Mouse (Mus musculus) liver, embryonic 13.5 days (tissue): ENCODE measurements around the gene Rpl22l1. TPM values are rescaled to one million over a fixed set of nuclear protein-coding genes. Genes with fewer than 3 reads are reported as not detected.
"Not testable (repeated sequence)": the region's sequence is repeated elsewhere in the genome, so short reads cannot be mapped to it uniquely, and the experiment has no call there.

ENCODE experiments used
- ATAC-seq: fragments of 200-750 bp; cut with Nextera tagmentation; 2 replicates; pipeline ENCODE4 v1.8.0; 2017; ENCODE audit warnings: low read depth, mild to moderate bottlenecking, moderate number of reproducible peaks, moderate library complexity
- DNase-seq: peaks from one replicate; pipeline ENCODE4 v3.0.0; 2022
- H3K27ac ChIP-seq: fragments of 300-500 bp; sonication (generic); 2 replicates; pipeline ENCODE4 v1.5.1; 2015; ENCODE audit warnings: moderate library complexity, mild to moderate bottlenecking, inconsistent platforms
- H3K27me3 ChIP-seq: fragments of 300-500 bp; sonication (generic); 2 replicates; pipeline ENCODE4 v1.6.1; 2015; ENCODE audit warnings: mild to moderate bottlenecking, inconsistent platforms
- H3K36me3 ChIP-seq: fragments of 300-500 bp; sonication (generic); 2 replicates; pipeline ENCODE4 v1.6.1; 2015; ENCODE audit warnings: mild to moderate bottlenecking, inconsistent platforms
- H3K4me1 ChIP-seq: fragments of 300-500 bp; sonication (generic); replicated peaks from 2 replicates; pipeline ENCODE4 v1.6.1; 2015; ENCODE audit warnings: inconsistent platforms
- H3K4me2 ChIP-seq: fragments of 300-500 bp; sonication (generic); 2 replicates; pipeline ENCODE4 v1.6.1; 2015; ENCODE audit warnings: inconsistent platforms, mild to moderate bottlenecking, moderate library complexity
- H3K4me3 ChIP-seq: fragments of 300-500 bp; sonication (generic); replicated peaks from 2 replicates; pipeline ENCODE4 v1.5.1; 2015; ENCODE audit warnings: mild to moderate bottlenecking, inconsistent platforms
- H3K9ac ChIP-seq: fragments of 300-500 bp; sonication (generic); 2 replicates; pipeline ENCODE4 v1.6.1; 2015; ENCODE audit warnings: mild to moderate bottlenecking, inconsistent platforms
- H3K9me3 ChIP-seq: fragments of 300-500 bp; sonication (generic); replicated peaks from 2 replicates; pipeline ENCODE4 v1.6.1; 2016; ENCODE audit warnings: inconsistent platforms
- WGBS: fragments of 180-500 bp; shearing (Covaris S2); methylation state at CpG from one replicate; pipeline ENCODE4 v1.1.7; 2015; ENCODE audit not compliant: insufficient replicate concordance; 5-methylcytosine and 5-hydroxymethylcytosine counted together
- polyA plus RNA-seq: library from polyadenylated mRNA; unstranded; fragments of >200 nt; fragmentation: Nextera tagmentation; extraction: Ambion mirVana; gene quantifications from 2 replicates; pipeline ENCODE4 v1.2.1, GENCODE M21; 2015

The Rpl22l1 gene
- polyA plus RNA-seq: 327 and 404 TPM in 2 replicates

- ATAC-seq (peak; percentile 98), DNase-seq (peak; percentile 97)
- Histone ChIP-seq H3K9me3 (no peaks in the 10 kb centered on the region), H3K27me3 (no peaks in the 10 kb centered on the region), H3K4me3 (peak within 1 kb of the TSS; percentile 90), H3K9ac (peak within 1 kb of the TSS; percentile 95), H3K4me2 (peak within 1 kb of the TSS; percentile 71), H3K36me3 (peaks cover 24% of the 10 kb centered on the region), H3K27ac (peak within 1 kb of the TSS; percentile 90), H3K4me1 (peaks cover 29% of the 10 kb centered on the region)
- WGBS: under 1% methylated on average over 72 of the region's 72 CpGs
Observed at GRCm38 (mm10) chr3:28805301-28806097, at the start of gene Rpl22l1. Gene Rpl22l1 (plus strand): TSS chr3:28805436.

- H3K36me3 ChIP-seq: no peaks in the 10 kb centered on the region
- no peaks in the 10 kb centered on the region for H3K27me3 ChIP-seq
- no peak overlapping the region for H3K4me2 ChIP-seq
- no peaks in the 10 kb centered on the region for H3K9me3 ChIP-seq
- no peak for DNase-seq
- WGBS: 60% methylated on average over 7 of the region's 7 CpGs
- H3K9ac ChIP-seq: no peak overlapping the region
- H3K4me3 ChIP-seq: no peak overlapping the region
- no peak overlapping the region for H3K27ac ChIP-seq
- H3K4me1 ChIP-seq: no peaks in the 10 kb centered on the region
- ATAC-seq: no peak
Observed at GRCm38 (mm10) chr3:28755477-28755876, 49.8 kb upstream of the Rpl22l1 start.

GRCm38 (mm10) chr3:28761225-28761789 lies 43.9 kb upstream of the Rpl22l1 start:
- Histone ChIP-seq H3K4me3 (no peak overlapping the region), H3K4me2 (no peak overlapping the region), H3K9ac (no peak overlapping the region), H3K27ac (no peak overlapping the region), H3K4me1 (no peaks in the 10 kb centered on the region), H3K27me3 (no peaks in the 10 kb centered on the region), H3K9me3 (no peaks in the 10 kb centered on the region), H3K36me3 (no peaks in the 10 kb centered on the region)
- ATAC-seq (no peak), DNase-seq (no peak)
- 74% methylated on average over 8 of the region's 8 CpGs for WGBS

- ATAC-seq: no peak
- WGBS: 81% methylated on average over 4 of the region's 4 CpGs
- DNase-seq: no peak
- H3K9me3 ChIP-seq: no peaks in the 10 kb centered on the region
- no peaks in the 10 kb centered on the region for H3K27me3 ChIP-seq
- H3K36me3 ChIP-seq: no peaks in the 10 kb centered on the region
- no peaks in the 10 kb centered on the region for H3K4me1 ChIP-seq
- H3K4me2 ChIP-seq: no peak overlapping the region
- H3K9ac ChIP-seq: no peak overlapping the region
- H3K27ac ChIP-seq: no peak overlapping the region
- no peak overlapping the region for H3K4me3 ChIP-seq
Observed at GRCm38 (mm10) chr3:28766935-28767334, 38.3 kb upstream of the Rpl22l1 start.

- H3K4me3 ChIP-seq: no peak overlapping the region
- H3K27me3 ChIP-seq: no peaks in the 10 kb centered on the region
- no peaks in the 10 kb centered on the region for H3K36me3 ChIP-seq
- no peak for DNase-seq
- H3K9ac ChIP-seq: no peak overlapping the region
- whole genome bisulfite sequencing: 66% methylated on average over 3 of the region's 3 CpGs
- H3K4me2 ChIP-seq: no peak overlapping the region
- no peaks in the 10 kb centered on the region for H3K9me3 ChIP-seq
- no peak overlapping the region for H3K27ac ChIP-seq
- no peak for ATAC-seq
- H3K4me1 ChIP-seq: no peaks in the 10 kb centered on the region
Observed at GRCm38 (mm10) chr3:28768222-28768621, 37.0 kb upstream of the Rpl22l1 start.

GRCm38 (mm10) chr3:28772919-28773318 lies 32.3 kb upstream of the Rpl22l1 start:
- not testable (repeated sequence) for H3K9me3 ChIP-seq, H3K4me2 ChIP-seq, H3K36me3 ChIP-seq, DNase-seq, H3K27ac ChIP-seq, H3K27me3 ChIP-seq, H3K9ac ChIP-seq, H3K4me3 ChIP-seq, ATAC-seq
- WGBS: 55% methylated on average over 4 of the region's 4 CpGs
- H3K4me1 ChIP-seq: peaks cover 37% of the 10 kb centered on the region

- no peaks in the 10 kb centered on the region for H3K36me3 ChIP-seq
- ATAC-seq: peak; percentile 74
- H3K4me3 ChIP-seq: peak overlapping the region; percentile 43
- no peaks in the 10 kb centered on the region for H3K27me3 ChIP-seq
- peaks cover 46% of the 10 kb centered on the region for H3K4me1 ChIP-seq
- peak overlapping the region; percentile 81 for H3K4me2 ChIP-seq
- H3K27ac ChIP-seq: peak overlapping the region; percentile 99
- WGBS: 16% methylated on average over 7 of the region's 7 CpGs
- DNase-seq: peak; percentile 59
- peak overlapping the region; percentile 72 for H3K9ac ChIP-seq
- no peaks in the 10 kb centered on the region for H3K9me3 ChIP-seq
Observed at GRCm38 (mm10) chr3:28775361-28775760, 29.9 kb upstream of the Rpl22l1 start.

- Histone ChIP-seq H3K27me3 (no peaks in the 10 kb centered on the region), H3K27ac (peak overlapping the region; percentile 99), H3K4me3 (peak overlapping the region; percentile 43), H3K9me3 (no peaks in the 10 kb centered on the region), H3K4me1 (peaks cover 52% of the 10 kb centered on the region), H3K4me2 (peak overlapping the region; percentile 81), H3K36me3 (no peaks in the 10 kb centered on the region), H3K9ac (peak overlapping the region; percentile 72)
- DNase-seq: peak; percentile 68
- peak; percentile 87 for ATAC-seq
- 2% methylated on average over 1 of the region's 1 CpGs for WGBS
Observed at GRCm38 (mm10) chr3:28775958-28776357, 29.3 kb upstream of the Rpl22l1 start.

GRCm38 (mm10) chr3:28776491-28776890 lies 28.7 kb upstream of the Rpl22l1 start:
- H3K4me1 ChIP-seq: peaks cover 54% of the 10 kb centered on the region

GRCm38 (mm10) chr3:28780511-28780910 lies 24.7 kb upstream of the Rpl22l1 start:
- WGBS: 73% methylated on average over 9 of the region's 9 CpGs
- Histone ChIP-seq H3K27me3 (0 out of 2 replicates have a peak, but pooled peaks cover 2% of the 10 kb centered on the region), H3K4me2 (peak overlapping the region; percentile 98), H3K9ac (no peak overlapping the region), H3K27ac (peak overlapping the region; percentile 50), H3K4me1 (peaks cover 49% of the 10 kb centered on the region), H3K9me3 (no peaks in the 10 kb centered on the region), H3K4me3 (peak overlapping the region; percentile 87), H3K36me3 (peaks cover 6% of the 10 kb centered on the region; the same call in 1 of the 2 replicates)
- DNase-seq: no peak
- ATAC-seq: no peak

More at GRCm38 (mm10) chr3:28776491-28776890, 28.7 kb upstream of the Rpl22l1 start:
- ATAC-seq (peak; percentile 78), DNase-seq (peak; percentile 72)
- H3K9ac ChIP-seq: peak overlapping the region; percentile 62
- H3K4me3 ChIP-seq: peak overlapping the region; percentile 43
- H3K4me2 ChIP-seq: peak overlapping the region; percentile 81
- peak overlapping the region; percentile 99 for H3K27ac ChIP-seq
- WGBS: 8% methylated on average over 1 of the region's 1 CpGs
- no peaks in the 10 kb centered on the region for H3K27me3 ChIP-seq
- no peaks in the 10 kb centered on the region for H3K9me3 ChIP-seq
- H3K36me3 ChIP-seq: no peaks in the 10 kb centered on the region

- peak within 1 kb of the TSS; percentile 67 for H3K27ac ChIP-seq
- H3K36me3 ChIP-seq: peaks cover 6% of the 10 kb centered on the region; the same call in 1 of the 2 replicates
- peak within 1 kb of the TSS; percentile 87 for H3K4me3 ChIP-seq
- DNase-seq (peak; percentile 92), ATAC-seq (peak; percentile 93)
- peak within 1 kb of the TSS; percentile 98 for H3K4me2 ChIP-seq
- H3K4me1 ChIP-seq: peaks cover 51% of the 10 kb centered on the region
- peak within 1 kb of the TSS; percentile 90 for H3K9ac ChIP-seq
- H3K27me3 ChIP-seq: 0 out of 2 replicates have a peak, but pooled peaks cover 2% of the 10 kb centered on the region
- no peaks in the 10 kb centered on the region for H3K9me3 ChIP-seq
- 3% methylated on average over 39 of the region's 46 CpGs for WGBS
Observed at GRCm38 (mm10) chr3:28780994-28781393, 24.2 kb upstream of the Rpl22l1 start, which contains the start of gene Eif5a2. Gene Eif5a2 (plus strand): TSS chr3:28781276.
